Mouse (Mus musculus): ENCODE data around the gene Mtus2. TPM values are rescaled to one million over a fixed set of nuclear protein-coding genes. Genes with fewer than 3 reads are reported as not detected.

Gene Mtus2
- polyA plus RNA-seq, 1 experiment, result 0.05 TPM

- no peaks in the 10 kb centered on the region for H3K36me3 ChIP-seq (ENCODE audit: control insufficient read depth, insufficient read depth)
- no peak overlapping the region for H3ac ChIP-seq (ENCODE audit: control insufficient read depth, insufficient read length)
- TF ChIP-seq POLR2A (IDR thresholded peaks at IDR 0.05; ENCODE audit: insufficient read length, low read depth), result no peak
- no peak for TF ChIP-seq MYOD1 (IDR thresholded peaks at IDR 0.05; ENCODE audit: control insufficient read depth in 1 of 3, insufficient read length in 2 of 3, low read depth in 2 of 3)
- no peak for TF ChIP-seq TCF3 (IDR thresholded peaks at IDR 0.05; ENCODE audit: insufficient read length, low read depth)
- TF ChIP-seq USF1 (IDR thresholded peaks at IDR 0.05; ENCODE audit: low read depth), result no peak
- TF ChIP-seq E2F4 (IDR thresholded peaks at IDR 0.05; ENCODE audit: insufficient read depth), result no peak
- TF ChIP-seq SRF (IDR thresholded peaks at IDR 0.05; ENCODE audit: control insufficient read depth, insufficient read length, low read depth), result no peak
- H3K4me2 ChIP-seq (ENCODE audit: low read depth), result no peak overlapping the region
- H3K27me3 ChIP-seq (ENCODE audit: control insufficient read depth, insufficient read depth, insufficient read length), result no peaks in the 10 kb centered on the region
- no peaks in the 10 kb centered on the region for H3K79me2 ChIP-seq (ENCODE audit: control insufficient read depth, insufficient read depth)
- no peak overlapping the region for H3K4me3 ChIP-seq
Measured at GRCm38 (mm10) chr5:148022784-148023183, 65.7 kb downstream of the Mtus2 start.

DNA sequence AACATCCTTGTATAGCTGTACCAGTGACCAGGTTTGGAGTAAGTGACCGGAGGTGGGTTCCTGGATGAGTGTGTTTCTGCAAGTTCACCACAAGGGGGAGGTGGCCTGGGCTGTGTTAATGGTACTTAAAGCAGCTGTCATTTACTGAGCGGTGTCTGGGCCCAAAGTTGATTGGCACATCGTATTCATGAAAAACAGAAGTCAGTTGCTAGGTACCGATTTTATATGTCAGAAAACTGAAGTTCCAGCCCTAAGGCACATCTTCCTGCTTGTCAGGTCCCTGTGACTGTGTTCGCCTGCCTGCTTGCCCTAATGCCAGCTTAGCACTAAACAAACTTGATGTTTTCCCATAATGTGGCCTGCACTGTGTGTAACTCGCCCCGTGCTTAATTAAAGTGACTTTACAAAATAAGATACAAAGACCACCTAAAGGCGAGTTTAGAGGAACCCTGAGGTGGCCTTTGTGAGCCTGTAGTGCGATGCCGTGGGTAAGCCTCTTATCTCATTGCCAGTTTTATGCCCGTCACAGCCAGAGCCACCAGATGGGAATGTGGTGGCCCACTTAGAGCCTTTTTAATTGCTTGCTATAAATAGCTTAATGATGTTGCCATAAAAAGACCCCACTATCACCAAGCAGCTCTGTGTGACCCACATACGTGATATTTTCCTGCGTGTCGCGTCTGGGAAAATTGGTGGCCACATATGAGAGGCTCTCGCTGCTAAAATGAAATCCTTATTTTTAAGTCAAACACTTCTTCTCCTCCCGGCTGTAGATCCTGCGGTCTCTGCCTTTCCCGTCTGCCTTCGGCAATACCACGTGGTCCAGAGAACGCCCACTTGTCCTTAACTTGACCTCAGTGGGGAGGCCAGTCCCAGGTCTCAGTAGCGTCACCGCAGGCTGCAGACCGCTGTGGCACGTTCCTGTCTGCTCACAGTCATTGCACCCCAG, 69.6 kb downstream of the Mtus2 start:
- TF ChIP-seq USF1 (IDR thresholded peaks at IDR 0.05; ENCODE audit: low read depth), result no peak
- no peak for TF ChIP-seq SRF (IDR thresholded peaks at IDR 0.05; ENCODE audit: control insufficient read depth, insufficient read length, low read depth)
- no peak for TF ChIP-seq E2F4 (IDR thresholded peaks at IDR 0.05; ENCODE audit: insufficient read depth)
- TF ChIP-seq TCF3 (IDR thresholded peaks at IDR 0.05; ENCODE audit: insufficient read length, low read depth), result no peak
- TF ChIP-seq POLR2A (IDR thresholded peaks at IDR 0.05; ENCODE audit: insufficient read length, low read depth), result no peak
- TF ChIP-seq MAX (IDR thresholded peaks at IDR 0.05; ENCODE audit: low read depth), result no peak
- no peak for TF ChIP-seq TCF12 (IDR thresholded peaks at IDR 0.05; ENCODE audit: insufficient read depth, poor library complexity, severe bottlenecking)
- TF ChIP-seq MYOG (IDR thresholded peaks at IDR 0.05; ENCODE audit: control insufficient read depth in 1 of 3, insufficient read depth in 1 of 3, insufficient read length in 2 of 3, low read depth in 2 of 3), result no peak
- TF ChIP-seq POLR2AphosphoS2 (IDR thresholded peaks at IDR 0.05; ENCODE audit: insufficient read length, low read depth), result no peak
- TF ChIP-seq CEBPB (IDR thresholded peaks at IDR 0.05; ENCODE audit: insufficient read depth, poor library complexity, severe bottlenecking), result no peak
- TF ChIP-seq MYOD1 (IDR thresholded peaks at IDR 0.05; ENCODE audit: control insufficient read depth in 1 of 3, insufficient read length in 2 of 3, low read depth in 2 of 3), result no peak
- no peak for TF ChIP-seq REST (IDR thresholded peaks at IDR 0.05; ENCODE audit: insufficient read depth, insufficient read length)
- Histone ChIP-seq H3ac (ENCODE audit: control insufficient read depth, insufficient read length) (no peak overlapping the region), H3K4me3 (no peak overlapping the region)

DNA sequence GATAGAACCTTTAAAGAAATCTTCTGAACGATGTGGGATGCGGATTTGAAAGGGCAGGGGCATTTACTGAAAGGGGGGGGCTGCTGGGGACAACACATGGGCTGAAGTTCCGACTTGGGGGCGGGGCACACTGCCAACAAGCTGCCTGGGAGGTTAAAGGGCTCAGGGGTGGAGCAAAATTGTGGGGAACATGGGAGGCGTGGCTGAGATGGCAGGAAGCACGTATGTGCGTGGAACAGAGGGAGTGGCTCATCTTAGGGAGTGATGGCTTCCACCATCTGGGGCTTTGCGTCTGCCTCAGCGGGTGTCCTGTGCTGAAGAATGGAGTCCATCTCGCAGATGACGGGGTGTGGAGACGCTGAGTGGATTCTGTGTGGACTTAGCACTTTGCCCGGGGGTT, 70.9 kb downstream of the Mtus2 start:
- Histone ChIP-seq H3ac (ENCODE audit: control insufficient read depth, insufficient read length) (no peak overlapping the region), H3K4me3 (no peak overlapping the region), H3K36me3 (ENCODE audit: control insufficient read depth, insufficient read depth) (no peaks in the 10 kb centered on the region), H3K4me2 (ENCODE audit: low read depth) (no peak overlapping the region), H3K79me2 (ENCODE audit: control insufficient read depth, insufficient read depth) (no peaks in the 10 kb centered on the region), H3K27me3 (ENCODE audit: control insufficient read depth, insufficient read depth, insufficient read length) (no peaks in the 10 kb centered on the region)
- no peak for TF ChIP-seq MYOD1 (IDR thresholded peaks at IDR 0.05; ENCODE audit: control insufficient read depth in 1 of 3, insufficient read length in 2 of 3, low read depth in 2 of 3)
- no peak for TF ChIP-seq TCF12 (IDR thresholded peaks at IDR 0.05; ENCODE audit: insufficient read depth, poor library complexity, severe bottlenecking)

More for the DNA sequence above, 69.6 kb downstream of the Mtus2 start:
- Histone ChIP-seq H3K79me2 (ENCODE audit: control insufficient read depth, insufficient read depth) (no peaks in the 10 kb centered on the region), H3K4me2 (ENCODE audit: low read depth) (no peak overlapping the region), H3K27me3 (ENCODE audit: control insufficient read depth, insufficient read depth, insufficient read length) (no peaks in the 10 kb centered on the region), H3K36me3 (ENCODE audit: control insufficient read depth, insufficient read depth) (no peaks in the 10 kb centered on the region)

- TF ChIP-seq REST (IDR thresholded peaks at IDR 0.05; ENCODE audit: insufficient read depth, insufficient read length), result no peak
- no peak for TF ChIP-seq POLR2A (IDR thresholded peaks at IDR 0.05; ENCODE audit: insufficient read length, low read depth)
- TF ChIP-seq MYOD1 (IDR thresholded peaks at IDR 0.05; ENCODE audit: control insufficient read depth in 1 of 3, insufficient read length in 2 of 3, low read depth in 2 of 3), result no peak
- no peak for TF ChIP-seq SRF (IDR thresholded peaks at IDR 0.05; ENCODE audit: control insufficient read depth, insufficient read length, low read depth)
- no peak for TF ChIP-seq MYOG (IDR thresholded peaks at IDR 0.05; ENCODE audit: control insufficient read depth in 1 of 3, insufficient read depth in 1 of 3, insufficient read length in 2 of 3, low read depth in 2 of 3)
- TF ChIP-seq E2F4 (IDR thresholded peaks at IDR 0.05; ENCODE audit: insufficient read depth), result no peak
- no peak for TF ChIP-seq TCF3 (IDR thresholded peaks at IDR 0.05; ENCODE audit: insufficient read length, low read depth)
- no peak for TF ChIP-seq MAX (IDR thresholded peaks at IDR 0.05; ENCODE audit: low read depth)
- no peak for TF ChIP-seq CEBPB (IDR thresholded peaks at IDR 0.05; ENCODE audit: insufficient read depth, poor library complexity, severe bottlenecking)
- no peak for TF ChIP-seq USF1 (IDR thresholded peaks at IDR 0.05; ENCODE audit: low read depth)
- TF ChIP-seq TCF12 (IDR thresholded peaks at IDR 0.05; ENCODE audit: insufficient read depth, poor library complexity, severe bottlenecking), result no peak
- TF ChIP-seq POLR2AphosphoS2 (IDR thresholded peaks at IDR 0.05; ENCODE audit: insufficient read length, low read depth), result no peak
- Histone ChIP-seq H3ac (ENCODE audit: control insufficient read depth, insufficient read length) (no peak overlapping the region), H3K4me3 (no peak overlapping the region), H3K79me2 (ENCODE audit: control insufficient read depth, insufficient read depth) (no peaks in the 10 kb centered on the region), H3K27me3 (ENCODE audit: control insufficient read depth, insufficient read depth, insufficient read length) (no peaks in the 10 kb centered on the region), H3K36me3 (ENCODE audit: control insufficient read depth, insufficient read depth) (no peaks in the 10 kb centered on the region), H3K4me2 (ENCODE audit: low read depth) (no peak overlapping the region)
Measured at GRCm38 (mm10) chr5:148041661-148042060, 84.5 kb downstream of the Mtus2 start.

GRCm38 (mm10) chr5:148048200-148048599, 91.1 kb downstream of the Mtus2 start:
- Histone ChIP-seq H3K4me3 (no peak overlapping the region), H3K27me3 (ENCODE audit: control insufficient read depth, insufficient read depth, insufficient read length) (no peaks in the 10 kb centered on the region)
- TF ChIP-seq MYOG (IDR thresholded peaks at IDR 0.05; ENCODE audit: control insufficient read depth in 1 of 3, insufficient read depth in 1 of 3, insufficient read length in 2 of 3, low read depth in 2 of 3), result no peak
- TF ChIP-seq CEBPB (IDR thresholded peaks at IDR 0.05; ENCODE audit: insufficient read depth, poor library complexity, severe bottlenecking), result no peak
- TF ChIP-seq POLR2AphosphoS2 (IDR thresholded peaks at IDR 0.05; ENCODE audit: insufficient read length, low read depth), result no peak
- no peak for TF ChIP-seq MAX (IDR thresholded peaks at IDR 0.05; ENCODE audit: low read depth)
- no peak for TF ChIP-seq USF1 (IDR thresholded peaks at IDR 0.05; ENCODE audit: low read depth)
- TF ChIP-seq TCF3 (IDR thresholded peaks at IDR 0.05; ENCODE audit: insufficient read length, low read depth), result no peak

More at GRCm38 (mm10) chr5:148048200-148048599, 91.1 kb downstream of the Mtus2 start:
- Histone ChIP-seq H3K4me2 (ENCODE audit: low read depth) (no peak overlapping the region), H3K36me3 (ENCODE audit: control insufficient read depth, insufficient read depth) (no peaks in the 10 kb centered on the region), H3K79me2 (ENCODE audit: control insufficient read depth, insufficient read depth) (no peaks in the 10 kb centered on the region), H3ac (ENCODE audit: control insufficient read depth, insufficient read length) (no peak overlapping the region)

Measured in myocyte (in vitro differentiated cells).